Mouse (Mus musculus): Measurements from ENCODE around the gene Ube2d3.
"Not testable (repeated sequence)": the region's sequence is repeated elsewhere in the genome, so short reads cannot be mapped to it uniquely, and the experiment has no call there.

Ube2d3 gene

DNA sequence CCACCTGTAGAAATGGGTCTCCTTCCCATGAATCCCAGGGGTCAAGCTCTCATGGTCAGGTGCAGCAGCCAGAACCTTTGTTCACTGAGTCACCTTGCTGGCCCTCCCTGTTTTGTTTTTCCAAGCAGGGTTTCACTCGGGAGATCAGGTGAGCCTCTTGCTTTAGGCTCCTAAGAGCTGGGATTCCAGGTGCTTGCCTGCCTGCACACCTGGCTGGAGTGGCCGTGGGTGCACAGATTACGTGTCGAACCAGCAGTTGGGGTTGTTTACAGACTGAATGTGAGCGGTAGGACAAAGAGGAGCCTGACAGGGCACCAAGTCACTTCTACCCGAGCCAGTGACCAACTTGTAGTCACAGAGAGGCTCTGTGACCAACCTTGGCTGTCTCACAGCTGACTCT is 53.2 kb downstream of the Ube2d3 start:
- DNase-seq (ENCODE audit: low read depth): no peak

DNA sequence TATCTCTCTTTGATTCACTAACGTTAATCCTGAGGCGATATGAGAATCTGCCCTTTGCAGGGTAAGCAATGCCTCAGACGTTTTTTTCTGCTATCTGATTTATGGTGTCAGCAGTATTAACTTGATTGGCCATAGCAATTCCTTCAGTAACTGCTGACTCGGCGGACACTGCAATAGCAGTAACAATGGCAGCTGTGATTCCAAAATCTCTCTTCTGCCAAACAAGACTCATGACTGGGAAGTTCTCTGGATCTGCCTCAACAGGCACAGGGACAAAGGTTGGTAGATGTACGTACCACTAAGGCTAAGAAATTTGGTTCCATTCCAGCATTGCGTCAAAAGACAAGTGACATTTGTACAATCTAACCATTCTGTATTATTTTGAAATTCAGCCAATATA is 55.4 kb downstream of the Ube2d3 start:
- DNase-seq (ENCODE audit: low read depth): not testable (repeated sequence)

DNA sequence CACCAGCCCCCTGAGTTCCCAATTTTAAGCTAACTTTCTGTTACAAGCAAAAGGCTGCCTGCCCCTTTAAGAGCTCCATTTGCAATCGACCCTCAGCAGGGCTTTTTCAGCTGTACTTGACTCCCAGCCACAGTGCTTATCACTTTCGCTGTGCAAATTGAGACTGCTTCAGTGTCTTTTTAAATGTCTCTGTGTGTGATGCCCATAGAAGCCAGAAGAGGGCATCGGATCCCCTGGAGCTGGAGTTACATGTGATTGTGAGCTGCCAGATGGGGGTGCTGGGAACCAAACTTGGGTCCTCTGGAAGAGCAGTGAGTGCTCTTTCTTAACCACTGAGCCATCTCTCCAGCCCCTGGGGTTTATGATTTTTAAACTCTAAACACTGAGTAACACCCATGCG is 60.0 kb downstream of the Ube2d3 start:
- DNase-seq (ENCODE audit: low read depth): not testable (repeated sequence)

DNA sequence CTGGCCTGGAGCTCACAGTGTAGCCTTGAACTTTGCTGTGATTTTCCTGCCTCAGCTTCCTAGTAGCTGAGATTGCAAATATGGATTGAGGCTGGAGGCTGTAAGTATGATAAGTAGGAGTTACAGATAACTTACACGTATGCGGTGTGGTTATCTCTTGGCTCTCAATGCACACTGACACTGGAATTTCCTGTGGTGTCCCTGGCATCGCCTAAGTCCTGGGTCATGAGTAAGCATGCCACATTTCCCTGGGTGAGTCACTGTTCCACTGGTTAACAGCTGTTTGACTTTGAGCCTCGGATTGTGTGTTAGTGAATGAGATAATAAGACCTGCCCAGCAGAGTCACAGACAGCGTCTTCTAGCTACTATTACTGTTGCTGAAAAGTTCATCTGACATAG is 60.9 kb downstream of the Ube2d3 start:
- no peak for DNase-seq (ENCODE audit: low read depth)

DNA sequence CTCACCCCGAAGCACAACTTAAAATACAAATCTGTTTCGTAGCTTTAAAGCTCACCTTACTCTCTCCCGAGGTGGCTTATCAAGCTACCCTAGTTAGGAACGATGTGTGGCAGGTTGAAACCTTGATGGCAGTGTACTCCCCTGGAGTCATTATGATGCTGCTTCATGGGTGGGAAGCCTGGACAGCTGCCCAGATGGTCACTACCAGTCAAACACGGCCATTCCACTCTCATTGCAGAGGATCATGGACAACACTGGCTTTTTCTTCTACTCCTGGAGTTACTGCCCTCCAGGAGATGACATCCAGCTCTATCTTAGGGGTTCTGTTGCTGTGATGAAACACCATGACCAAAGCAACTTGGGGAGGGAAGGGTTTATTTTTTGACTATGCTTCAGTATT is 65.2 kb downstream of the Ube2d3 start:
- DNase-seq (ENCODE audit: low read depth): no peak

DNA sequence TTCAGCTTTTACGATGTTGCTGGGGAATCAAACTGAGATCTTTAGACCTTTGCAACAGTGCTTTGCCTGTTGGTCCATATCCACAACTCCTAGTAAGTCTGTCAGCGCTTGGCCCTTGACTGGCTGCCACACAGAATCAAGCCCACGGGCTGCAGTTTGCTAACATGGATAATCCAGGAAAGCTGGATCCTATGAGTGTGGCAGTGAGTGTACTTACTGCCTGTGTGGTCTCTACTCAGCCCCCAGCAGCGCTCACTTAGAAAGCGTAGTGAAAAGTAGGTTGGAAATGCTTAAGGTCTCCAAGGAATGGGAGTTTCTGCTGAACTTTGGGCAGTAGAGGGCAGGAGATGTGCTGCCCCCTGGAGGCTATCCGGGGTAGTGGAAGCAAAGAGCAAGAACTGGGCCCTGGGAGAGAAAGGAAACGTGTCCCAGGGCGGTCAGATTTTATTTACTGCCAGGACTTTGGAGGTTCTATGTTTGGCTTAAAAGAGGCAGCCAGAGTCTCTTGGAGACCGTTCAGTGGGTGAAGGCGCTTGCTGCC is 67.5 kb downstream of the Ube2d3 start:
- DNase-seq (ENCODE audit: low read depth): no peak

DNA sequence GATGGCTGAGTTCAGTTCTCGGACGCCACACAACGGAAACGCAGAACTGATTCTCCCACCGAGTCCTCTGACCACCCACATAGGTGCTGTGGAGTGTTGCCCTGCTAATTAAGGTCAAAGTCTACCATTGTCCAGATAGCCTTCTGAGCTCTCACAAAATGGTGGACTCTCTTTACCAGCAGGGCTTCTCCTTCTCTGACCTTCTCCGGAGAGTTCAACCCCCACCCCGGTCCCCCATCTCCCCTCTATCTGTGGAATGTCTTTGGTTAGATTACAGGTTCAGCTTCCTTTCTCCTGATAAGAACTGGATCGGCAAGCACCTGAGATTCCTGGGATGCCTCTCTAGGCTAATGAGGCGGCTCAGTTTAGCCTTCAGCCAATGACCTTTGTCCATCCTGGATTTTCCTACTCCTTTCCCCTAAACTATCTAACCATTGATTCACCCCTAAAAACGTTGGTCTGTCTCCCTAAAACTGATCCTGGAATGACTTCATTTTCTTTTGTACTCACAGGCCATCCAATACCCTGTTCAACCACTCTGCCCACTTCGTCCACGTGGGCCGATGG is 68.0 kb downstream of the Ube2d3 start:
- DNase-seq (ENCODE audit: low read depth): no peak

DNA sequence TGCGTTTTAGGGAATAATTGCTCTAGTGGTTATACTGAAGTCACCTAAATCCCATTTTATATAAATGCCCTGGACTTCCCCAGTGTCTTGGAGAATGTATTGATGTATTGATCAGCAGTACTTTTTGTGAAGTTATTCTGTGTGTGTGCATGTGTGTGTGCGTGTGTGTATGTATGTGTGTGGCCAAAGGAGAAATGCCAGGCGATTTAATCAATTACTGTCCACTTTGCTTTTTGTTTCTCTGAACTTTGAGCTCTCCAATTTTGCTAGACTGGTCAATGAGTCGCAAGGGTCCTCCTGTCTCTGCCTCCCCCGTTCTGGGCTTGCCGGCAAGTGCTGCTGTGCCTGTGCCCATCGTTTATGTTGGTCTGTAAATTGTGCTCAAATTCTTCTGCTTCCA is 69.6 kb downstream of the Ube2d3 start:
- no peak for DNase-seq (ENCODE audit: low read depth)

DNA sequence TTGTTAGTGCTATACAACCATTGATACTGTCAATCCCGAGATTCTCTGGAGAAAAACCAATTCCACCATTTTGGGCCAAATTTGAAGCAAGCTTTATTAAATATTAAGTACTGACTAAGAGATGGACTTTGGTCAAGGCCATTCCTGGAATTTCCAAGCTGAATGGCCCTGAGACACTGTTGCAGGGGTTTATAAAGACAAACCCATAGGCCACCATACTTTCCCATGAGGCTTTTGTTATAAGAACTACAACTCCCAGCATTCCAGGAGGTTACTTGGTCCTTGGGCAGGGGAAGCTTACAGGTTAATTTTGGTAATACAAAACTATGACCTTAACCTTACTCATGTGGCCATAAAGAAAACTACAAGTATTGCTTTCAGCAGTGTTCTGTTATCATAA is 70.2 kb downstream of the Ube2d3 start:
- DNase-seq (ENCODE audit: low read depth): no peak

DNA sequence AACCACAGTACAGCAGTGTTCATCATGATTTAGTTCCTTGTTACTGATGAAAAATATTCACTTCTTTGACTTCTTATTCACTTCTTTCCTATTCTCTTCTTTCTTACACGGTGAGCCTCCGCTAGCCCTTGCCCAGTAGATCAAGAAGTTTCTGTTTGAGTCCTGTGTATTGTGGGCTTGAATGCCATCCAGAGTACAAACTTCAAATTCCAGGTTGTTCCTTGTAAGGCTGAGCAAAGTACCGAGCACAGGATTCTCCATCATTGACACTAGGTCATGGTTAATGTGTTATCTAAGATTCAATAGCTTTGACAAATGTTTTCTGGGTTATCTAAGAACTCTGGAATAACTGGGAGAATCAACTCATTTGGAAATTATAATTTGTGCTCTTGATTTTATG is 72.4 kb downstream of the Ube2d3 start:
- DNase-seq (ENCODE audit: low read depth): no peak

DNA sequence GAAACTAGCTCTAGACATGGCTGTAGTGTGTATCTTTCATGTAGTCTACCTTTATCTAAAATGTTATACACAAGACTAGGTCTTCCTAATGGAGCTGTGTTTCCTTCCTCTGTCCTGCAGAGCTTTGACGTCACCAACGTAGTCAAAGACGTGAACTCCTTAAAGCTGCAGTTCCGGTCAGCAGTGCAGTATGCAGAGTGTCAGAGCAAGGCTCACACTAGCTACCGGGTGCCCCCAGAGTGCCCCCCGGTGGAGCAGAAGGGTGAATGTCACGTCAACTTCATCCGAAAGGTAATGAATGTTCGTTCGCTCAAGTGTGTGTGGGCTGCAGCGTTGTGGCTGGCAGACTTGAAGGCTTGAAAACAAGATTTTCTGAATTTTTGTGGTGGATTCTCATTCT is 73.7 kb downstream of the Ube2d3 start:
- DNase-seq (ENCODE audit: low read depth): no peak

DNA sequence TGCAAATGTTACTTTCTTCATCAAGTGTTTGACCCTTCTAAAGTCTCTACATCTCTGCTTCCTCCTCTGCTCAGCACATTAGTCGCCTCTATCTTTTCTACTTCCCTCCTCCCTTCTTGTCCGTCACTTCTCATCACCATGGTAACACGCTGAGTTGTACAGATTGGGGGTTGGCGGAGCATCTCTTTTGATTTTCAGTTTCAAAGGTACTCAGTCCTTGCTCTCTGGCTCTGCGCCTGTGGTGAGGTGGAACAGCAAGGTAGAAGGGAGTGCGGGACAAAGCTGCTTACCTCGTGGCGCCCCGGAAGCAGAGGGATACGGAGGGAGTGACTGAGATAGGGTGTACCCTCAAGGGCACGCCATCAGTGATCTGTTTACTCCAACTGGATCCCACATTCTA is 75.3 kb downstream of the Ube2d3 start:
- DNase-seq (ENCODE audit: low read depth): no peak

DNA sequence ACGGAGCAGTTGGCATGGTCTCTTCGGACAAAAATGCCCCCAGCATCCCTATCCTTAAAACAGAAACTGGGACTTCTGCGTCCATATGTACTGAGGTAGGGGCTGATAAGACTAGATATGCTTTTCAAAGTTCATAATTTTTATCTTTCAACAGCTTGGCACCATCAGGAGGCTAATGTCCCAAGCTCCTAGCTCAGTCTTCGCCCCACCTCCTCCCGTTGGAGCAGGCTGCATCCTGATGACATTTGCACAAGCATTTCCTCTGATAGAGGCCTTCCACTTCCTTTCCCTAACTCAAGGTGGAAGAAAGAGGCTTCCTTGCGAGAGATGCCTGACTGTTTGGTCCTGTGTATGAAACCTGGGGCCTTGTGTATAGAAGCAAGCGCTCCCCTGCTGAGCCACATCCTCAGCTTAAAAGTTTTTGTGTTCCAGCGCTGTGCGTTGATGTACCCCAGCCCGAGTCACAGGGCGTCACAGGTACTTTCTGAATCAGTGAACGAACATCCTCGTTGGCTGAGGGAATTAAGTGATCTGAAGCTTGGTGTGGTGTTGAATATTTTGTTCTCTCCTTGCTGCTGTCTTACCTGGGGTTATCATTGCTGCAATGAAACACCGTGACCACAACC is 76.0 kb downstream of the Ube2d3 start:
- no peak for DNase-seq (ENCODE audit: low read depth)

DNA sequence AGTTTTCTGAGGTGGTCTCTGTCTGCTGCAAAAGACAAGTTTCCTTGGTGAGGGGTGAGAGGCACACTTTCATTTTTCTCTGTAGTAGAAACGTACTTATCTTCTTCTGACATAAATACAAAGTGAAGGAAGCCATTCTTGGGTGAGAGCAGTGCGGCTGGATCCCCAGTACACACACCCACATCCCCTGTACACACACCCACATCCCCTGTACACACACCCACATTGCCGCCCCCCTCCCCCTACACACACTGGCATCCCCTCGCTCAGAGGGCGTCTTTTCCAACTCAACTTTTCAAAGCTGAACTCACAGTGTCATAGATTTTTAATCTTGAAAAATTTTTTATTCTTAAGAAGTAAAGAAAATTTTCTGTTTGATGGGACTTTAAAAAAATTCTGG is 77.3 kb downstream of the Ube2d3 start:
- DNase-seq (ENCODE audit: low read depth): no peak

DNA sequence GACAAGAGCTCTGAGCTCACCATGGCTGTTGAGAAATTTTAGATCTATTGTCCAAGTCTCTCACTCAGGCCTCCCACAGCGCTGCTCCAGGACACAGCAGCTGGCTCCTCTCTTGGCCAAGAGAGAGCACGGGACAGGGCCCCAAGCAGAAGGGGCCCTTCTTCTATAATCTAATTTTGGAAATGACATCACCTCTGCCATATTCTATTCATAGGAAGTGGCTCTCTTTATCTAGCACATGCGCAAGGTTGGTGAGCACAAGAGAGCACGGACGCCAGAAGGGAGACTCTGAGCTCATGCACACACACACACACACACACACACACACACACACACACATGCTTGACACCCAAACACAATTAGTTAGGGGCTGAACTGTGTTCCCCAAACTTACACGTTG is 78.9 kb downstream of the Ube2d3 start:
- DNase-seq (ENCODE audit: low read depth): no peak
